Mouse (Mus musculus) lung, embryonic 14.5 days (tissue): ENCODE data around the gene Nlgn2. TPM values are rescaled to one million over a fixed set of nuclear protein-coding genes. Genes with fewer than 3 reads are reported as not detected.
A peak's percentile ranks its signal among the peaks of the same experiment; 100 is the strongest.

Experiments
- ATAC-seq: fragments of 200-750 bp; cut with Nextera tagmentation; 2 replicates; pipeline ENCODE4 v1.8.0; 2017; ENCODE audit warnings: mild to moderate bottlenecking, moderate TSS enrichment, moderate library complexity; ENCODE audit not compliant: insufficient read depth
- DNase-seq: peaks from one replicate; pipeline ENCODE4 v3.0.0-alpha.2; 2015
- H3K27ac ChIP-seq: fragments of 300-500 bp; sonication (generic); 2 replicates; pipeline ENCODE4 v1.5.1; 2014; ENCODE audit warnings: low read depth, mild to moderate bottlenecking, moderate library complexity
- H3K27me3 ChIP-seq: fragments of 300-500 bp; sonication (generic); 2 replicates; pipeline ENCODE4 v1.6.1; 2014; ENCODE audit warnings: low read length, control low read depth; ENCODE audit not compliant: insufficient read depth
- H3K36me3 ChIP-seq: fragments of 300-500 bp; sonication (generic); 2 replicates; pipeline ENCODE4 v1.6.1; 2014; ENCODE audit warnings: control low read depth; ENCODE audit not compliant: insufficient read depth
- H3K4me1 ChIP-seq: fragments of 300-500 bp; sonication (generic); 2 replicates; pipeline ENCODE4 v1.6.1; 2014; ENCODE audit warnings: antibody characterized with exemption, control low read depth; ENCODE audit not compliant: insufficient read depth
- H3K4me2 ChIP-seq: fragments of 300-500 bp; sonication (generic); 2 replicates; pipeline ENCODE4 v1.6.1; 2014; ENCODE audit warnings: mild to moderate bottlenecking
- H3K4me3 ChIP-seq: fragments of 300-500 bp; sonication (generic); 2 replicates; pipeline ENCODE4 v1.5.1; 2014; ENCODE audit warnings: low read depth, low read length
- H3K9ac ChIP-seq: fragments of 300-500 bp; sonication (generic); 2 replicates; pipeline ENCODE4 v1.6.1; 2014
- H3K9me3 ChIP-seq: fragments of 300-500 bp; sonication (generic); 2 replicates; pipeline ENCODE4 v1.6.1; 2016; ENCODE audit warnings: low read depth, low read length, control low read depth
- CTCF ChIP-seq: IDR thresholded peaks from 2 replicates; pipeline ENCODE4 v1.5.1; 2016; ENCODE audit warnings: antibody characterized with exemption, low read depth
- WGBS: fragments of 180-500 bp; shearing (Covaris S2); extraction: QIAGEN DNeasy Blood & Tissue Kit; methylation state at CpG from one replicate; pipeline ENCODE4 v1.1.7; 2014; 5-methylcytosine and 5-hydroxymethylcytosine counted together
- polyA plus RNA-seq: library from polyadenylated mRNA; unstranded; fragments of >200 nt; fragmentation: Nextera tagmentation; extraction: Ambion mirVana; gene quantifications from 2 replicates; pipeline ENCODE4 v1.2.1, GENCODE M21; 2014

Nlgn2 gene
- polyA plus RNA-seq, 1 experiment from 2014 or later: 7.8 TPM

GRCm38 (mm10) chr11:69828832-69829231 lies 8.8 kb downstream of the Nlgn2 start:
- no peaks in the 10 kb centered on the region for H3K9me3 ChIP-seq
- H3K4me2 ChIP-seq: no peak overlapping the region
- H3K9ac ChIP-seq: no peak overlapping the region
- H3K36me3 ChIP-seq: peaks cover 71% of the 10 kb centered on the region
- ATAC-seq (no peak), DNase-seq (no peak)
- no peak for TF ChIP-seq CTCF
- H3K4me1 ChIP-seq: peaks cover 3% of the 10 kb centered on the region; the same call in 1 of the 2 replicates
- no peak overlapping the region for H3K4me3 ChIP-seq
- H3K27me3 ChIP-seq: peaks cover 4% of the 10 kb centered on the region; the same call in 1 of the 2 replicates
- H3K27ac ChIP-seq: no peak overlapping the region
- WGBS: 73% methylated on average over 5 of the region's 5 CpGs

- Histone ChIP-seq H3K9ac (no peak overlapping the region), H3K36me3 (peaks cover 41% of the 10 kb centered on the region), H3K4me1 (no peaks in the 10 kb centered on the region), H3K27ac (no peak overlapping the region), H3K9me3 (no peaks in the 10 kb centered on the region), H3K27me3 (no peaks in the 10 kb centered on the region), H3K4me3 (no peak overlapping the region), H3K4me2 (no peak overlapping the region)
- no peak for TF ChIP-seq CTCF
- 83% methylated on average over 2 of the region's 2 CpGs for WGBS
- ATAC-seq (no peak), DNase-seq (no peak)
Observed at GRCm38 (mm10) chr11:69823456-69823855, 14.1 kb downstream of the Nlgn2 start.

- DNase-seq: no peak
- no peak within 1 kb of the TSS for H3K4me2 ChIP-seq
- no peak within 1 kb of the TSS for H3K4me3 ChIP-seq
- peaks cover 31% of the 10 kb centered on the region; the same call in 1 of the 2 replicates for H3K36me3 ChIP-seq
- TF ChIP-seq CTCF: no peak
- H3K9me3 ChIP-seq: peaks cover 7% of the 10 kb centered on the region; the same call in 1 of the 2 replicates
- no peak for ATAC-seq
- H3K4me1 ChIP-seq: no peaks in the 10 kb centered on the region
- no peak within 1 kb of the TSS for H3K27ac ChIP-seq
- whole genome bisulfite sequencing: 78% methylated on average over 3 of the region's 3 CpGs
- no peaks in the 10 kb centered on the region for H3K27me3 ChIP-seq
- no peak within 1 kb of the TSS for H3K9ac ChIP-seq
Observed at GRCm38 (mm10) chr11:69822080-69822479, 15.5 kb downstream of the Nlgn2 start, which contains the start of gene Spem1. Gene Spem1 (minus strand): TSS chr11:69822180.

GRCm38 (mm10) chr11:69818871-69819270 lies 18.7 kb downstream of the Nlgn2 start:
- H3K4me2 ChIP-seq: no peak overlapping the region
- no peaks in the 10 kb centered on the region for H3K4me1 ChIP-seq
- no peaks in the 10 kb centered on the region for H3K27me3 ChIP-seq
- no peaks in the 10 kb centered on the region for H3K36me3 ChIP-seq
- H3K27ac ChIP-seq: no peak overlapping the region
- no peak overlapping the region for H3K9ac ChIP-seq
- H3K4me3 ChIP-seq: no peak overlapping the region
- ATAC-seq: no peak
- H3K9me3 ChIP-seq: peaks cover 7% of the 10 kb centered on the region; the same call in 1 of the 2 replicates
- 91% methylated on average over 8 of the region's 8 CpGs for WGBS
- DNase-seq: no peak
- TF ChIP-seq CTCF: no peak

GRCm38 (mm10) chr11:69818365-69818764 lies 19.2 kb downstream of the Nlgn2 start, which contains the start of gene Spem2:
Gene Spem2 (minus strand): TSS chr11:69818465.
- no peak for TF ChIP-seq CTCF
- H3K4me3 ChIP-seq: no peak within 1 kb of the TSS
- H3K27me3 ChIP-seq: no peaks in the 10 kb centered on the region
- WGBS: 70% methylated on average over 2 of the region's 2 CpGs
- DNase-seq (no peak), ATAC-seq (no peak)
- H3K9ac ChIP-seq: no peak within 1 kb of the TSS
- peaks cover 7% of the 10 kb centered on the region; the same call in 1 of the 2 replicates for H3K9me3 ChIP-seq
- H3K4me2 ChIP-seq: no peak within 1 kb of the TSS
- no peak within 1 kb of the TSS for H3K27ac ChIP-seq
- no peaks in the 10 kb centered on the region for H3K36me3 ChIP-seq
- no peaks in the 10 kb centered on the region for H3K4me1 ChIP-seq

GRCm38 (mm10) chr11:69816520-69816919 lies 21.1 kb downstream of the Nlgn2 start:
- Histone ChIP-seq H3K9me3 (peaks cover 7% of the 10 kb centered on the region; the same call in 1 of the 2 replicates), H3K36me3 (no peaks in the 10 kb centered on the region), H3K4me1 (no peaks in the 10 kb centered on the region), H3K4me2 (no peak overlapping the region), H3K27me3 (no peaks in the 10 kb centered on the region), H3K27ac (no peak overlapping the region), H3K9ac (no peak overlapping the region), H3K4me3 (no peak overlapping the region)
- DNase-seq (no peak), ATAC-seq (no peak)
- WGBS: 82% methylated on average over 12 of the region's 12 CpGs
- TF ChIP-seq CTCF: no peak

- no peaks in the 10 kb centered on the region for H3K4me1 ChIP-seq
- peak; percentile 35 for TF ChIP-seq CTCF
- no peak for ATAC-seq
- peaks cover 7% of the 10 kb centered on the region; the same call in 1 of the 2 replicates for H3K9me3 ChIP-seq
- no peak within 1 kb of the TSS for H3K4me2 ChIP-seq
- H3K27ac ChIP-seq: no peak within 1 kb of the TSS
- no peaks in the 10 kb centered on the region for H3K27me3 ChIP-seq
- no peak within 1 kb of the TSS for H3K9ac ChIP-seq
- H3K4me3 ChIP-seq: no peak within 1 kb of the TSS
- DNase-seq: no peak
- 58% methylated on average over 10 of the region's 10 CpGs for WGBS
- no peaks in the 10 kb centered on the region for H3K36me3 ChIP-seq
Observed at GRCm38 (mm10) chr11:69815155-69815554, 22.4 kb downstream of the Nlgn2 start, which contains the start of gene Gm39566. Gene Gm39566 (minus strand): TSS chr11:69815298.
